Mouse (Mus musculus): ENCODE measurements around the gene Vps13d.

Vps13d gene

GRCm38 (mm10) chr4:145004176-145004575, 190.6 kb downstream of the Vps13d start:
- DNase-seq (ENCODE audit: low read depth, low spot score) = no peak

- no peak for DNase-seq (ENCODE audit: low read depth, low spot score)
Observed at GRCm38 (mm10) chr4:145002733-145003132, 192.1 kb downstream of the Vps13d start.

- DNase-seq (ENCODE audit: low read depth, low spot score) = no peak
Observed at GRCm38 (mm10) chr4:144999903-145000382, 194.9 kb downstream of the Vps13d start.

GRCm38 (mm10) chr4:144999572-144999880, 195.3 kb downstream of the Vps13d start:
- DNase-seq (ENCODE audit: low read depth, low spot score) = peak; percentile 36

- DNase-seq (ENCODE audit: low read depth, low spot score) = no peak
Observed at GRCm38 (mm10) chr4:144998808-144999571, 195.8 kb downstream of the Vps13d start.

- DNase-seq (ENCODE audit: low read depth, low spot score) = peak; percentile 16
Observed at GRCm38 (mm10) chr4:144997887-144998658, 196.7 kb downstream of the Vps13d start.

- no peak for DNase-seq (ENCODE audit: low read depth, low spot score)
Observed at GRCm38 (mm10) chr4:144996996-144997820, 197.6 kb downstream of the Vps13d start.

- DNase-seq (ENCODE audit: low read depth, low spot score) = peak; percentile 38
Observed at GRCm38 (mm10) chr4:144995826-144996225, 199.0 kb downstream of the Vps13d start.

- no peak for DNase-seq (ENCODE audit: low read depth, low spot score)
Observed at GRCm38 (mm10) chr4:144993047-144993917, 201.5 kb downstream of the Vps13d start.

- no peak for DNase-seq (ENCODE audit: low read depth, low spot score)
Observed at GRCm38 (mm10) chr4:144992413-144992812, 202.4 kb downstream of the Vps13d start.

- no peak for DNase-seq (ENCODE audit: low read depth, low spot score)
Observed at GRCm38 (mm10) chr4:144988443-144989206, 206.2 kb downstream of the Vps13d start.

- DNase-seq (ENCODE audit: low read depth, low spot score) = peak; percentile 73
Observed at GRCm38 (mm10) chr4:144986016-144986805, 208.6 kb downstream of the Vps13d start.

GRCm38 (mm10) chr4:144983821-144984371, 210.9 kb downstream of the Vps13d start:
- DNase-seq (ENCODE audit: low read depth, low spot score) = no peak

GRCm38 (mm10) chr4:144983228-144983744, 211.5 kb downstream of the Vps13d start:
- no peak for DNase-seq (ENCODE audit: low read depth, low spot score)

- peak; percentile 64 for DNase-seq (ENCODE audit: low read depth, low spot score)
Observed at GRCm38 (mm10) chr4:144980811-144981551, 213.8 kb downstream of the Vps13d start.

GRCm38 (mm10) chr4:144980110-144980509, 214.7 kb downstream of the Vps13d start:
- peak; percentile 19 for DNase-seq (ENCODE audit: low read depth, low spot score)

- no peak for DNase-seq (ENCODE audit: low read depth, low spot score)
Observed at GRCm38 (mm10) chr4:144978039-144978438, 216.8 kb downstream of the Vps13d start.

GRCm38 (mm10) chr4:144977057-144977456, 217.7 kb downstream of the Vps13d start:
- DNase-seq (ENCODE audit: low read depth, low spot score) = no peak
